Mouse (Mus musculus) thymus, adult 2 months (tissue): ENCODE measurements around the gene Ube2e2.
A peak's percentile ranks its signal among the peaks of the same experiment; 100 is the strongest.

ENCODE experiments used
- CTCF ChIP-seq: fragments of 200-500 bp; IDR thresholded peaks from 2 replicates; pipeline ENCODE4 v1.5.1; 2012; ENCODE audit warnings: mild to moderate bottlenecking, control low read depth, low read length, moderate library complexity, borderline replicate concordance; ENCODE audit not compliant: control insufficient read depth, poor library complexity, insufficient read depth; ENCODE audit errors: extremely low read depth
- POLR2A ChIP-seq: fragments of 200-500 bp; IDR thresholded peaks from 2 replicates; pipeline ENCODE4 v1.6.1; 2012; ENCODE audit warnings: mild to moderate bottlenecking, low read length, control low read depth, moderate library complexity; ENCODE audit not compliant: control insufficient read depth, poor library complexity, insufficient read depth; ENCODE audit errors: extremely low read depth

DNA sequence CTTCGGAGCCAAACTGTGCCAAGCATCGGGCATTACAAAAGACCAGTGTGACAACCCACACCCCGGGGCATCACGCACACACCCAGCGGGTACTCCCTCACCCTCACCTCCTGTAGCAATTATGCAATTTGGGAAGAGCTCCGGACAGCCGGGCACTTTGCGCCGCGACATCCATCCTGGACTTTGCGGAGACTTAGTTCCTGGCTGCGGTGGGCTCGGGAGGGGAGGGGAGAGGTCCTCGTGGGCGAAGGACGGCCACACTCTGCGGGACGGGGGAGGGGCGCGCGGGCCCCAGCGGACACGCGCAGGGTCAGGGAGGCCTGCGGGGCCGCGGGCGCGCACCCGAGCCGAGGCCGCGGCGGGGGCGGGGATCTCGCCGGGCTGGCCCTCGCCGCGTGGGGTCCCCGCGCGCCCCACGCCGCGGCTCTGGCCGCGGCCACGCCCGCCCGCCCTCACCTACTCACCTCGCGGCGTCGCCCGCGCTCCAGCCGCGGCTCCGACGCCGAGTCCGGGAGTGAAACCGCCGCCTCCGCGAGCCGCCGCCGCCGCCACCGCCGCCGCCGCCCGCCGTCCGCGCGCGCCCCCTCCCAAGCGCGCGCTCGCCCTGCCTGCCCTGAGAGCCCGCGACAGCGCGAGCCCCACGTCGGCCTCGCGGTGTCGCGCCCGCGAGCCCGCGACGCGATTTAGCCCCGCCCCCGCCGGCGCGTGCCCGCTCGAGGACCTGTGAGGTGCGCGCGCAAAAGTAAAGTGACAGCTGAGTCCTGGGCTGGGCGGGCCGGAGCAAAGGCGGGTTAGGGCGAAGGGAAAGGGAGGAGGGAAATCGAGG, 733 bp downstream of the Ube2e2 start:
- 0 out of 2 replicates have a peak, but pooled peaks have one; percentile 22 for TF ChIP-seq POLR2A
- no peak for TF ChIP-seq CTCF
